ENCODE assay signal across 8 mouse cellular contexts in genomic region chr15:82938155-82938569, GRCm38 (mm10). TPM values are rescaled to one million over a fixed set of nuclear protein-coding genes. Genes with fewer than 3 reads are reported as not detected.
DNase-seq lines count a peak whose midpoint lies in the region; ATAC-seq lines count a peak whose summit lies in the region.

No protein-coding gene starts in this region.

- peak overlapping the region; percentile 34; the same call in 1 of the 2 replicates for H3K27ac ChIP-seq in forebrain, embryonic 16.5 days (ENCODE audit: low read length)

- H3K9ac ChIP-seq in forebrain, embryonic 16.5 days (replicated peaks; ENCODE audit: low read depth, low read length): peak overlapping the region; percentile 9; the same call in 1 of the 2 replicates

- no peak for ATAC-seq in forebrain, embryonic 16.5 days

- no peaks in the 10 kb centered on the region for H3K36me3 ChIP-seq in forebrain, embryonic 16.5 days (ENCODE audit: control insufficient read depth, insufficient read depth)

- H3K4me2 ChIP-seq in forebrain, embryonic 16.5 days (ENCODE audit: low read length): peak overlapping the region; percentile 35

- H3K4me1 ChIP-seq in forebrain, embryonic 16.5 days (replicated peaks; ENCODE audit: control insufficient read depth, insufficient read depth, low read length): peaks cover 80% of the 10 kb centered on the region

- WGBS in forebrain, embryonic 16.5 days: 17% methylated on average over 17 of the region's 17 CpGs

- H3K9me3 ChIP-seq in forebrain, embryonic 16.5 days (ENCODE audit: control insufficient read depth, low read length): no peaks in the 10 kb centered on the region

- peak; percentile 51 to 66 for DNase-seq in cerebellum, postnatal 25 days
- DNase-seq in cerebellum, adult 8-10 months: no peak
- peak; percentile 63 for DNase-seq in NIH3T3 (ENCODE audit: low read depth)
- peak; percentile 56 for DNase-seq in kidney, adult 18-20 months
- DNase-seq in lung, postnatal 4 days: peak; percentile 53 to 74
- DNase-seq in c-Kit-positive CD71-positive TER-119-positive erythroid progenitor cells, embryonic 14.5 days (ENCODE audit: low spot score): no peak
- no peak for DNase-seq in thymus, postnatal 25 days

- no peak overlapping the region for H3K4me3 ChIP-seq in forebrain, embryonic 16.5 days (replicated peaks; ENCODE audit: low read length)

- H3K27me3 ChIP-seq in forebrain, embryonic 16.5 days (replicated peaks; ENCODE audit: control insufficient read depth, insufficient read depth, low read length): no peaks in the 10 kb centered on the region

RNA-seq across cellular contexts. Expression of gene Tcf20, which starts 49.5 kb away (rescaled TPM):
- 18.3 and 18.6 TPM in 2 replicates for polyA plus RNA-seq in forebrain, embryonic 16.5 days (2015; fragmentation: Nextera tagmentation; extraction: Ambion mirVana)

Comparison
In these comparisons a context has a peak if more than half of its experiments do, and no peak if none do; other contexts are left out.
1. DNase-seq: peak in cerebellum, postnatal 25 days (2 of 2), NIH3T3 (single experiment), kidney, adult 18-20 months (single experiment) and lung, postnatal 4 days (2 of 2); none in cerebellum, adult 8-10 months (single experiment), c-Kit-positive CD71-positive TER-119-positive erythroid progenitor cells, embryonic 14.5 days (single experiment) and thymus, postnatal 25 days (single experiment).